Mouse (Mus musculus) thymus, adult 2 months (tissue): ENCODE data around the gene Nox3. TPM values are rescaled to one million over a fixed set of nuclear protein-coding genes. Genes with fewer than 3 reads are reported as not detected.

Source experiments
- DNase-seq: peaks from one replicate; pipeline ENCODE4 v3.0.0; 2021
- H3K27ac ChIP-seq: fragments of 200-500 bp; 2 replicates; pipeline ENCODE4 v1.5.1; 2012; ENCODE audit warnings: low read length, control low read depth; ENCODE audit not compliant: control insufficient read depth, insufficient read depth
- H3K27me3 ChIP-seq: fragments of 200-500 bp; 2 replicates; pipeline ENCODE4 v1.6.1; 2012; ENCODE audit warnings: mild to moderate bottlenecking, low read length, moderate library complexity, mixed read lengths; ENCODE audit not compliant: control insufficient read depth, insufficient read depth
- H3K36me3 ChIP-seq: fragments of 200-500 bp; 2 replicates; pipeline ENCODE4 v1.6.1; 2012; ENCODE audit warnings: mild to moderate bottlenecking, low read length, moderate library complexity; ENCODE audit not compliant: control insufficient read depth, insufficient read depth
- H3K4me1 ChIP-seq: fragments of 200-500 bp; replicated peaks from 2 replicates; pipeline ENCODE4 v1.6.1; 2012; ENCODE audit warnings: low read length; ENCODE audit not compliant: control insufficient read depth, insufficient read depth
- H3K4me3 ChIP-seq: fragments of 200-500 bp; 2 replicates; pipeline ENCODE4 v1.5.1; 2012; ENCODE audit warnings: mild to moderate bottlenecking, low read length, control low read depth, moderate library complexity; ENCODE audit not compliant: control insufficient read depth, insufficient read depth
- CTCF ChIP-seq: fragments of 200-500 bp; IDR thresholded peaks from 2 replicates; pipeline ENCODE4 v1.5.1; 2012; ENCODE audit warnings: mild to moderate bottlenecking, control low read depth, low read length, moderate library complexity, borderline replicate concordance; ENCODE audit not compliant: control insufficient read depth, poor library complexity, insufficient read depth; ENCODE audit errors: extremely low read depth
- POLR2A ChIP-seq: fragments of 200-500 bp; IDR thresholded peaks from 2 replicates; pipeline ENCODE4 v1.6.1; 2012; ENCODE audit warnings: mild to moderate bottlenecking, low read length, control low read depth, moderate library complexity; ENCODE audit not compliant: control insufficient read depth, poor library complexity, insufficient read depth; ENCODE audit errors: extremely low read depth
- WGBS: fragments of 180-500 bp; shearing (Covaris S2); methylation state at CpG from one replicate; pipeline ENCODE4 v1.1.7; 2018; 5-methylcytosine and 5-hydroxymethylcytosine counted together
- polyA plus RNA-seq: library from polyadenylated mRNA; depleted of rRNA; stranded (reverse); fragments of >200 nt; gene quantifications from 2 replicates; pipeline ENCODE4 v1.2.3, GENCODE M21; 2012; rRNA removed

Nox3 gene
- polyA plus RNA-seq = not detected in 2 replicates

- no peaks in the 10 kb centered on the region for H3K27me3 ChIP-seq
- H3K4me1 ChIP-seq = no peaks in the 10 kb centered on the region
- H3K27ac ChIP-seq = no peak within 1 kb of the TSS
- 96% methylated on average over 9 of the region's 9 CpGs for WGBS
- no peaks in the 10 kb centered on the region for H3K36me3 ChIP-seq
- TF ChIP-seq CTCF = no peak
- no peak for TF ChIP-seq POLR2A
- H3K4me3 ChIP-seq = no peak within 1 kb of the TSS
- DNase-seq = no peak
Observed at GRCm38 (mm10) chr17:3696161-3696560, at the start of gene Nox3. Gene Nox3 (minus strand): TSS chr17:3696261.

- 15% methylated on average over 2 of the region's 2 CpGs for WGBS
Observed at GRCm38 (mm10) chr17:3744402-3744801, 48.3 kb upstream of the Nox3 start.

GRCm38 (mm10) chr17:3736936-3737335, 40.9 kb upstream of the Nox3 start:
- WGBS = 93% methylated on average over 2 of the region's 2 CpGs
- no peaks in the 10 kb centered on the region for H3K36me3 ChIP-seq
- no peaks in the 10 kb centered on the region for H3K27me3 ChIP-seq
- no peaks in the 10 kb centered on the region for H3K4me1 ChIP-seq
- H3K27ac ChIP-seq = no peak overlapping the region
- no peak overlapping the region for H3K4me3 ChIP-seq
- no peak for DNase-seq
- no peak for TF ChIP-seq POLR2A
- TF ChIP-seq CTCF = no peak

More at GRCm38 (mm10) chr17:3744402-3744801, 48.3 kb upstream of the Nox3 start:
- no peaks in the 10 kb centered on the region for H3K27me3 ChIP-seq
- H3K4me1 ChIP-seq = no peaks in the 10 kb centered on the region
- H3K4me3 ChIP-seq = no peak overlapping the region
- DNase-seq = no peak
- no peak overlapping the region for H3K27ac ChIP-seq
- TF ChIP-seq POLR2A (no peak), CTCF (no peak)
- H3K36me3 ChIP-seq = no peaks in the 10 kb centered on the region

- no peak for DNase-seq
- no peak for TF ChIP-seq CTCF
- TF ChIP-seq POLR2A = no peak
- H3K4me1 ChIP-seq = no peaks in the 10 kb centered on the region
- H3K4me3 ChIP-seq = no peak overlapping the region
- H3K27me3 ChIP-seq = no peaks in the 10 kb centered on the region
- H3K36me3 ChIP-seq = no peaks in the 10 kb centered on the region
- no peak overlapping the region for H3K27ac ChIP-seq
Observed at GRCm38 (mm10) chr17:3734286-3734685, 38.2 kb upstream of the Nox3 start.

- 97% methylated on average over 1 of the region's 1 CpGs for WGBS
- Histone ChIP-seq H3K4me3 (no peak overlapping the region), H3K27ac (no peak overlapping the region), H3K36me3 (no peaks in the 10 kb centered on the region), H3K27me3 (no peaks in the 10 kb centered on the region), H3K4me1 (no peaks in the 10 kb centered on the region)
- DNase-seq = no peak
- TF ChIP-seq CTCF (no peak), POLR2A (no peak)
Observed at GRCm38 (mm10) chr17:3705350-3705930, 9.4 kb upstream of the Nox3 start.

- 84% methylated on average over 3 of the region's 3 CpGs for WGBS
- DNase-seq = no peak
- no peak for TF ChIP-seq POLR2A
- no peak for TF ChIP-seq CTCF
Observed at GRCm38 (mm10) chr17:3702320-3702719, 6.3 kb upstream of the Nox3 start.

GRCm38 (mm10) chr17:3692817-3693216, 3.2 kb downstream of the Nox3 start:
- DNase-seq = no peak
- TF ChIP-seq POLR2A (no peak), CTCF (no peak)
- WGBS = 66% methylated on average over 8 of the region's 8 CpGs
- Histone ChIP-seq H3K27ac (no peak overlapping the region), H3K4me1 (no peaks in the 10 kb centered on the region), H3K4me3 (no peak overlapping the region), H3K27me3 (no peaks in the 10 kb centered on the region), H3K36me3 (no peaks in the 10 kb centered on the region)

More at GRCm38 (mm10) chr17:3702320-3702719, 6.3 kb upstream of the Nox3 start:
- no peak overlapping the region for H3K27ac ChIP-seq
- no peaks in the 10 kb centered on the region for H3K36me3 ChIP-seq
- no peak overlapping the region for H3K4me3 ChIP-seq
- H3K4me1 ChIP-seq = no peaks in the 10 kb centered on the region
- no peaks in the 10 kb centered on the region for H3K27me3 ChIP-seq
